Mouse (Mus musculus) neural tube, embryonic 15.5 days (tissue): ENCODE data around the gene Ajap1. TPM values are rescaled to one million over a fixed set of nuclear protein-coding genes. Genes with fewer than 3 reads are reported as not detected.

Experiments
- ATAC-seq: fragments of 200-750 bp; cut with Nextera tagmentation; 2 replicates; pipeline ENCODE4 v1.8.0; 2017; ENCODE audit warnings: mild to moderate bottlenecking, moderate TSS enrichment, moderate library complexity; ENCODE audit not compliant: low FRiP score
- H3K27ac ChIP-seq: fragments of 300-500 bp; sonication (generic); replicated peaks from 2 replicates; pipeline ENCODE4 v1.5.1; 2015; ENCODE audit warnings: mild to moderate bottlenecking, inconsistent platforms
- H3K27me3 ChIP-seq: fragments of 300-500 bp; sonication (generic); replicated peaks from 2 replicates; pipeline ENCODE4 v1.6.1; 2015; ENCODE audit warnings: inconsistent platforms
- H3K36me3 ChIP-seq: fragments of 300-500 bp; sonication (generic); 2 replicates; pipeline ENCODE4 v1.6.1; 2015; ENCODE audit warnings: inconsistent platforms
- H3K4me1 ChIP-seq: fragments of 300-500 bp; sonication (generic); 2 replicates; pipeline ENCODE4 v1.6.1; 2015; ENCODE audit warnings: inconsistent platforms
- H3K4me2 ChIP-seq: fragments of 300-500 bp; sonication (generic); 2 replicates; pipeline ENCODE4 v1.6.1; 2015; ENCODE audit warnings: inconsistent platforms, mild to moderate bottlenecking, moderate library complexity
- H3K4me3 ChIP-seq: fragments of 300-500 bp; sonication (generic); replicated peaks from 2 replicates; pipeline ENCODE4 v1.5.1; 2015; ENCODE audit warnings: mild to moderate bottlenecking, inconsistent platforms
- H3K9ac ChIP-seq: fragments of 300-500 bp; sonication (generic); replicated peaks from 2 replicates; pipeline ENCODE4 v1.6.1; 2015; ENCODE audit warnings: mild to moderate bottlenecking, inconsistent platforms
- H3K9me3 ChIP-seq: fragments of 300-500 bp; sonication (generic); replicated peaks from 2 replicates; pipeline ENCODE4 v1.6.1; 2016; ENCODE audit warnings: inconsistent platforms
- WGBS: fragments of 180-500 bp; shearing (Covaris S2); methylation state at CpG from one replicate; pipeline ENCODE4 v1.1.7; 2015; ENCODE audit warnings: mixed read lengths; 5-methylcytosine and 5-hydroxymethylcytosine counted together
- polyA plus RNA-seq: library from polyadenylated mRNA; unstranded; fragments of >200 nt; fragmentation: Nextera tagmentation; extraction: Ambion mirVana; gene quantifications from 2 replicates; pipeline ENCODE4 v1.2.1, GENCODE M21; 2015

Gene Ajap1
- polyA plus RNA-seq: 23.9 and 26.5 TPM in 2 replicates

- under 1% methylated on average over 88 of the region's 114 CpGs for WGBS
- Histone ChIP-seq H3K36me3 (no peaks in the 10 kb centered on the region), H3K27ac (peak within 1 kb of the TSS; percentile 94), H3K27me3 (no peaks in the 10 kb centered on the region), H3K4me2 (peak within 1 kb of the TSS; percentile 81), H3K9ac (peak within 1 kb of the TSS; percentile 94), H3K9me3 (no peaks in the 10 kb centered on the region), H3K4me3 (peak within 1 kb of the TSS; percentile 70), H3K4me1 (peaks cover 72% of the 10 kb centered on the region)
- peak; percentile 73 for ATAC-seq
Observed at GRCm38 (mm10) chr4:153482459-153483338, at the start of gene Ajap1. Ajap1 (minus strand) TSS chr4:153482811.

GRCm38 (mm10) chr4:153530536-153530935, 47.9 kb upstream of the Ajap1 start:
- H3K4me1 ChIP-seq: peaks cover 17% of the 10 kb centered on the region
- no peak overlapping the region for H3K9ac ChIP-seq
- no peaks in the 10 kb centered on the region for H3K27me3 ChIP-seq
- H3K36me3 ChIP-seq: no peaks in the 10 kb centered on the region
- peak; percentile 82 for ATAC-seq
- no peaks in the 10 kb centered on the region for H3K9me3 ChIP-seq
- no peak overlapping the region for H3K4me3 ChIP-seq
- H3K27ac ChIP-seq: 0 out of 2 replicates have a peak overlapping the region, but pooled peaks have one; percentile 56
- no peak overlapping the region for H3K4me2 ChIP-seq
- 36% methylated on average over 14 of the region's 14 CpGs for WGBS

DNA sequence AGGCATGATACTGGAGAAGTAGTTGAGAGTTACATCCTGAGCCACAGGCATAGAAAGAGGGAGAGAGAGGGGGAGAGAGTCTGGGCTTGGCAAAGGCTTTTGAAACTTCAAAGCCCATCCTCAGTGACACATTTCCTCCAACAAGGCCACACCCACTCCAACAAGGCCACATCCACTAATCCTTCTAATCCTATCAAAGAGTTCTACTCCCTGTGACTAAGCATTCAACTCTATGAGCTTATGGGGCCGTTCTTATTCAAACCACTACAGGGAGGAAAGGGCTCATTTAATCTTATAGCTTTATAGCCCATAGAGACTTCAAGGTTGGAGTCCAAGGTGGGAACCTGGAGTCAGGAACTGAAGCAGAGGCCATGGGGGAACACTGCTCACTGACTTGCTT, 39.0 kb upstream of the Ajap1 start:
- ATAC-seq: no peak
- Histone ChIP-seq H3K4me3 (no peak overlapping the region), H3K4me1 (no peaks in the 10 kb centered on the region), H3K27me3 (no peaks in the 10 kb centered on the region), H3K4me2 (no peak overlapping the region), H3K9ac (no peak overlapping the region), H3K27ac (no peak overlapping the region), H3K36me3 (no peaks in the 10 kb centered on the region), H3K9me3 (no peaks in the 10 kb centered on the region)
- WGBS: 76% methylated on average over 1 of the region's 1 CpGs

DNA sequence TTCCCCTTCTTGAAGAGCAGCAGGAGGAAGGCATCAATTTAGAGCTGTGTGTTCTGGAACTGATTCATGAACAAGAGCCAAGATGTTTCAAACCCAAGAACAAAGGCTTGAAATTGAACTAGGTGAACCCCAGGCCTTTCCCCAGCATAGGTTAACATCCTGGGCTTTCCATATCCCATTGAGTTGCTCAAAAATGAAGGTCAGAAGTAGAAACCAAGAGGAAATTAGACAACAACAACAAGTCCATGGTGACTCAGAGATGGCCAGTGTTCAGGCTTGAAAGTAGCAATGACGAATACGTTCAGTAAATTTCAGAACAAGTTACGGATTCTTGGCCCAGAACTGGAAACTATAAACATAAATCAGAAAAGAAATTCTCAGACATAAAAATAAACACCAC, 37.3 kb upstream of the Ajap1 start:
- Histone ChIP-seq H3K36me3 (no peaks in the 10 kb centered on the region), H3K9ac (no peak overlapping the region), H3K4me1 (no peaks in the 10 kb centered on the region; the same call in 1 of the 2 replicates), H3K27me3 (no peaks in the 10 kb centered on the region), H3K4me2 (no peak overlapping the region), H3K9me3 (no peaks in the 10 kb centered on the region), H3K27ac (no peak overlapping the region), H3K4me3 (no peak overlapping the region)
- ATAC-seq: no peak
- WGBS: 88% methylated on average over 3 of the region's 3 CpGs

GRCm38 (mm10) chr4:153519289-153519688, 36.7 kb upstream of the Ajap1 start:
- WGBS: 74% methylated on average over 1 of the region's 1 CpGs
- no peaks in the 10 kb centered on the region for H3K9me3 ChIP-seq
- no peak for ATAC-seq

DNA sequence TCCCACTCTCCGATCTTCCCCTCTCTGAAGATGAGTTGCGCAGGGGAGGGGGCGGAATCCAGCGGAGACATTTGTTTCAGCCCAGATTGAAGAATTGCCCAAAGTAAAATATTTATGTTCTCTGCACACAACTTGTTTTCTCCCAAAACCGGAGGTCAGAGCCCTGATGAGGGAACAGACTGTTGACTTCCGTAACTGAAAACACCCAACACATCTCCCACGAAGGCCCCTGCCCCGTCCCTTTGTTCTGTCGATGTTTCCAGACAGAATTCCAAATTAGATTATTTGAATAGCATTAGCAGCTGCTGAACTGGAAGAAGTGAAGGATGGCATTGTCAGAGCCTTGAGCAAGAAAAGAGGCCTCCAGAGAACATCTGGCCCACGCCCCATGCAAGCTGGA, 33.2 kb upstream of the Ajap1 start:
- Histone ChIP-seq H3K4me1 (no peaks in the 10 kb centered on the region; the same call in 1 of the 2 replicates), H3K4me3 (no peak overlapping the region), H3K4me2 (no peak overlapping the region), H3K9ac (no peak overlapping the region), H3K27ac (no peak overlapping the region), H3K27me3 (no peaks in the 10 kb centered on the region), H3K9me3 (no peaks in the 10 kb centered on the region), H3K36me3 (no peaks in the 10 kb centered on the region)
- 40% methylated on average over 10 of the region's 10 CpGs for WGBS
- no peak for ATAC-seq

More at GRCm38 (mm10) chr4:153519289-153519688, 36.7 kb upstream of the Ajap1 start:
- Histone ChIP-seq H3K4me1 (no peaks in the 10 kb centered on the region; the same call in 1 of the 2 replicates), H3K27ac (no peak overlapping the region), H3K9ac (no peak overlapping the region), H3K4me2 (no peak overlapping the region), H3K36me3 (no peaks in the 10 kb centered on the region), H3K27me3 (no peaks in the 10 kb centered on the region), H3K4me3 (no peak overlapping the region)

- Histone ChIP-seq H3K4me1 (no peaks in the 10 kb centered on the region; the same call in 1 of the 2 replicates), H3K36me3 (no peaks in the 10 kb centered on the region), H3K4me3 (no peak overlapping the region), H3K4me2 (no peak overlapping the region), H3K27me3 (no peaks in the 10 kb centered on the region), H3K9ac (no peak overlapping the region), H3K9me3 (no peaks in the 10 kb centered on the region), H3K27ac (no peak overlapping the region)
- ATAC-seq: no peak
- 66% methylated on average over 6 of the region's 6 CpGs for WGBS
Observed at GRCm38 (mm10) chr4:153514071-153514470, 31.5 kb upstream of the Ajap1 start.

- no peak overlapping the region for H3K4me3 ChIP-seq
- H3K4me2 ChIP-seq: no peak overlapping the region
- 93% methylated on average over 1 of the region's 1 CpGs for WGBS
- no peaks in the 10 kb centered on the region for H3K36me3 ChIP-seq
- ATAC-seq: no peak
- H3K27me3 ChIP-seq: no peaks in the 10 kb centered on the region
- no peaks in the 10 kb centered on the region; the same call in 1 of the 2 replicates for H3K4me1 ChIP-seq
- H3K27ac ChIP-seq: no peak overlapping the region
- no peak overlapping the region for H3K9ac ChIP-seq
- no peaks in the 10 kb centered on the region for H3K9me3 ChIP-seq
Observed at GRCm38 (mm10) chr4:153511530-153511929, 28.9 kb upstream of the Ajap1 start.

- H3K4me3 ChIP-seq: no peak overlapping the region
- 93% methylated on average over 7 of the region's 7 CpGs for WGBS
- no peak overlapping the region for H3K27ac ChIP-seq
- H3K9me3 ChIP-seq: no peaks in the 10 kb centered on the region
- no peak for ATAC-seq
- H3K9ac ChIP-seq: no peak overlapping the region
- H3K4me1 ChIP-seq: no peaks in the 10 kb centered on the region
- no peaks in the 10 kb centered on the region for H3K36me3 ChIP-seq
- no peak overlapping the region for H3K4me2 ChIP-seq
- no peaks in the 10 kb centered on the region for H3K27me3 ChIP-seq
Observed at GRCm38 (mm10) chr4:153501936-153502335, 19.3 kb upstream of the Ajap1 start.

DNA sequence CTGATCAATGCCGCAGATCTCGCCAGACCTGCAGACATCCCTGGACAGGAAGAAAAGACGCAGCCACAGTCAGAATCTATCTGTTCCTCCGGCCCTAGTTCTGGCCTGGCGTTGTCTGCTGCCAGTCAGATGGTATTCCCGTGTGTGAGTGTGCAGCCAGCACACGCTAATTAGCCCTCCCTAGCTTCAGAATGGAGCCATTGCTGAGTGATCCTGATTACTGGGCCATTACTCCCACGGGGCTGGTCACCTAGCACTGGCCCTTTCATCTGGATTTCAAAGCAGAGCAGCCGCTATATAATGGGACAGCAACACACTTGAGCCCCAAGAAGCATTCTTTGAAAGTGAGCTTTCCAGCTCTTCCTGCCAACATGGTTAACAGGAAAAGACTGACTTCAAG, 9.8 kb upstream of the Ajap1 start:
- no peak overlapping the region for H3K27ac ChIP-seq
- ATAC-seq: no peak

GRCm38 (mm10) chr4:153489116-153489515, 6.5 kb upstream of the Ajap1 start:
- no peak overlapping the region for H3K9ac ChIP-seq
- no peak overlapping the region for H3K27ac ChIP-seq
- H3K9me3 ChIP-seq: no peaks in the 10 kb centered on the region
- no peaks in the 10 kb centered on the region for H3K27me3 ChIP-seq
- WGBS: 54% methylated on average over 8 of the region's 8 CpGs
- no peak for ATAC-seq
- no peak overlapping the region for H3K4me3 ChIP-seq
- peaks cover 19% of the 10 kb centered on the region for H3K4me1 ChIP-seq
- H3K4me2 ChIP-seq: no peak overlapping the region
- H3K36me3 ChIP-seq: no peaks in the 10 kb centered on the region

More for the DNA sequence above, 9.8 kb upstream of the Ajap1 start:
- Histone ChIP-seq H3K36me3 (no peaks in the 10 kb centered on the region), H3K4me2 (no peak overlapping the region), H3K4me1 (no peaks in the 10 kb centered on the region), H3K27me3 (no peaks in the 10 kb centered on the region), H3K9ac (no peak overlapping the region), H3K4me3 (no peak overlapping the region), H3K9me3 (no peaks in the 10 kb centered on the region)
- WGBS: 41% methylated on average over 9 of the region's 9 CpGs

GRCm38 (mm10) chr4:153485913-153486312, 3.3 kb upstream of the Ajap1 start:
- no peak for ATAC-seq
- no peaks in the 10 kb centered on the region for H3K27me3 ChIP-seq
- no peak overlapping the region for H3K4me3 ChIP-seq
- H3K9ac ChIP-seq: no peak overlapping the region
- H3K36me3 ChIP-seq: no peaks in the 10 kb centered on the region
- H3K27ac ChIP-seq: no peak overlapping the region
- 24% methylated on average over 4 of the region's 4 CpGs for WGBS
- peaks cover 44% of the 10 kb centered on the region for H3K4me1 ChIP-seq
- H3K4me2 ChIP-seq: no peak overlapping the region
- H3K9me3 ChIP-seq: no peaks in the 10 kb centered on the region
